Mouse (Mus musculus): Measurements from ENCODE around the gene Prl2b1. TPM values are rescaled to one million over a fixed set of nuclear protein-coding genes. Genes with fewer than 3 reads are reported as not detected.

Prl2b1 gene
- total RNA-seq (2021), result not detected

DNA sequence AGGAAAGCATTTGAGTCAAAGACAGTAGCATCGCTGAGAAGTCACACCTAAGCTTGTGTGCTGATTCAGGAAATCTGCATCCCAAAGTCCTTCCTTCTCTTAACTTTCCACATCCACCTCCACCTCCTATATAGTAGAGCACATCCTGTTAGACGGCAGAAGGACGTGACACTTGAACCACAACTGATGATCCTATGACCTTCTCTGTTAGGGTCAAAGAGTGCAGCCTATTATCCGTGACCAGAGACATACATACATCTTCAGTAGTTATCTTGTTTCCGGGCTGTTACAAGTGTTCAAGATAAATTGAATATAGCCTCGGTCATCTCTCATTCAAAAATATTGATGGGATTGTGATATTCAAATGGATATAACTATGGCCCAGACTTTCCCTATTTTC, at the start of gene Prl2b1:
Gene Prl2b1 (minus strand): TSS at position 101 of the 400 bp plus-strand sequence.
- no peak for DNase-seq

GRCm38 (mm10) chr13:27438588-27438987, 47.9 kb upstream of the Prl2b1 start, which contains the start of gene Prl8a6:
Gene Prl8a6 (minus strand): TSS chr13:27438688.
- no peak for DNase-seq

DNA sequence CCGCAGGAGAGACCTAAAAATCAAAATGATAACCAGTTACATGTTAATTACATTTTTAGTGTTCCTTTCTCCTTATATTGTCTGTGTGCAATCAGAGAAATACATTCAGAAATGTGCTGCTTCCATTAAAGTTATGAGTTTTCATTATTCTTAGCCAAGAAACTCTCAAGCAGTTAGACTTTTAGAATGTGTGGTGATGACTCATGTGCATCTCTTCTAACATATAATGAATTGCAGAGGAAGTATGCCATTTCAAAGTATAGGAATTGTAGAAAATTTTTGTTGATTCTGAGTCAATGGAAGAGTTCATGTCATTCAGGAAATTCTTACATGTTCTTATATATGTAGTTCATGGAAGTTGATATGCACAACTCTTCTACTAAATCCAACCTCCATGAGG, 42.5 kb upstream of the Prl2b1 start:
- no peak for DNase-seq

DNA sequence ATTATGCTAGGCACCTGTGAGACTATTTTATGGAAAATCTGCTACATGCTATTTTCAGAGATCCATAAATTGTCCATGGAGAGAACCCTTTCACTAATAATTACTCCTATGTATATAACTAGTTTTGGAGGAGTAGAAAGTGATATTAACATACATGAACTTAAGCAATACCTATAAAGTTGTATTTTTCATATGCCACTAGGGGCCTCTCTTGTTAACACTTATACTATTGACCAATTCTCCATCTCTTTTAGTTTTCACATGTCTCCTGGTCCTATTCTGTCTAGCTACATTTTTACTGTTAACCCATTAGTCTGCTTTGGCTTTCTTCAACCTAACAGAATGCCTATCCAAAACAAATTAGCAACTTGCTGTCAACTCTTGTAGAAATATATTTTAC, 23.0 kb upstream of the Prl2b1 start:
- DNase-seq, result no peak

DNA sequence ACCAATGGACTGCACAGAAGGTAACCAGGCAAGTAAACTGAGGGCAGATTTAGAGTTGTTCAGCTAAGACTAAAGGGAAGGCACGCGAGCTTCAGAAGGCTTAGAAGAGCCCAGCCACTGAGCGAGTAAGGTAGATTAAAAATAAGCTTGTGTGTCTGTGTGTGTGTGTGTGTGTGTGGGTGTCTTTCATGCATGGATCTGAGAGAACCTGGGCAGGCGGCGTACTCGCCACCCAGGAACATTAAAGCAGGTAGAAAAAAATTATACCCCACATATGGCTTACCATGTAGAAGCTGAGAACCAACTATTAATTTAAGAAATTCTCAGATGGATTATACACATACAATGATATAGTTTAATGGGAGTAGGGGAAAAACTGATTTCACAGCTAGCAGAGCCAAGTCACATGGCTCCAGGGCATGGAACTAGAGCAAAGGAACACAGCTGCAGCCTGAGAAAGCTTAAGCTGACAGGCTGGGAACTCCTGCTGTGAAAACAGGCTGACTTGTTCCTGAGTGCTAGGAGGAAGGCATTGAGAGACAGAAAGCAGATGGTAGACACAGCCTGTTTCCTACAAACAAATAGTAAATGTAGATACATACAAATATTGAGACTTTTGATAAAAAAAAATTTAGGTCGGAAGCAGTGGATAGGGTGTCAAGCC, 8.5 kb upstream of the Prl2b1 start:
- DNase-seq, result no peak

- no peak for DNase-seq
Observed at GRCm38 (mm10) chr13:27345373-27345772, 45.3 kb downstream of the Prl2b1 start, which contains the start of gene Prl8a2. Gene Prl8a2 (plus strand): TSS chr13:27345673.

DNA sequence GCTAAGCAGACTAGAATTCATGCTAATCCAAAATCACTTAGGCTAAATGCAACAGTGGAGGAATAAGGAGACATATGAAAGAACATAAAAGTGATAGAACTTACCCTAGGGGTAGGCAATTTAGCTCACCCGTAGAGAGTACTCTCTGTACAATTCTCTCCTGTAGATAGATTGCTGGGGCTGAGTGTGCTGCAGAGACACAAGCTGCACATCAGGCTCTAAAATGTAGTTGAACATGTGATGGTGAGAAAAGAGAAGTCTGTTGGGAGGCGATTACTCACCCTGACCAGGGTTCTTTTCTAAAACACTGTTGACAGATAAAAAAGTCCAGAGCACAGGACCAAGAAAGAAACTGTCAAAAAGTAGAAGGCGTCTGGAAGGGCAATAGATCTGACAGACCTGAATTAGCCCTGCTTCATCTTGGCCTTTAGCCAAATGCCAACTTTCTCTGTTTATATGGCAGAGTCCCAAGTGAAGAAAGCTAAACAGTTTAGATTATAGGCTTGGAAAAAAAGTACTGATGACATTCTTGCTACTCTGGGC, 47.8 kb downstream of the Prl2b1 start:
- DNase-seq, result no peak

DNA sequence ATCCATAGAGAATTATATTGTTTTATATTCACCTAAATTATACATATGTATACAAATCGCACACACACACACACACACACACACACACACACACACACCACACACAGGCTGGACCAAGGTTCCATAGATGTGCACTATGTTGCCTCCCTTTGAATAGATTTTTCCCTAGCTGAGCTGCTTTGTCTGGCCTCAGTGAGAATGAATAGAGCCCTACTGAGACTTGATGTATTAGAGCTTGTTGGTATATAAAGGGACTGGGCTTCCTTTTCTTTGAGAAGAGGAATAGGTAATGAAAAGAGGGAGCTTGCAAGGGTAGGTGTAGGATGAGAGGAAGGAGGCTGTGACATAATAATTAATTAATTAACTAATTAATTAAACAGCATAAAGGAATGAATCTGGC, 55.7 kb downstream of the Prl2b1 start:
- no peak for DNase-seq

Other genes with a start within 250 kb of the Prl2b1 start
- not detected for gene Prl3d3, start 234.1 kb downstream of the Prl2b1 start, total RNA-seq (2021)
- gene Prl3c1, start 194.2 kb downstream of the Prl2b1 start, total RNA-seq (2021), result not detected
- gene Prl3b1, start 149.0 kb downstream of the Prl2b1 start, total RNA-seq (2021), result not detected
- not detected for gene Prl3a1, start 131.4 kb downstream of the Prl2b1 start, total RNA-seq (2021)
- gene Prl6a1, start 78.2 kb downstream of the Prl2b1 start, total RNA-seq (2021), result not detected
- gene Prl8a2, start 45.2 kb downstream of the Prl2b1 start, total RNA-seq (2021), result not detected
- gene Prl8a6, start 47.8 kb upstream of the Prl2b1 start, total RNA-seq (2021), result not detected
- not detected for gene Prl8a8, start 122.4 kb upstream of the Prl2b1 start, total RNA-seq (2021)
- gene Prl8a9, start 173.8 kb upstream of the Prl2b1 start, total RNA-seq (2021), result not detected
- gene Prl8a1, start 191.3 kb upstream of the Prl2b1 start, total RNA-seq (2021), result not detected
- not detected for gene Prl7b1, start 219.7 kb upstream of the Prl2b1 start, total RNA-seq (2021)

All from layer of hippocampus, postnatal 36 days (tissue).